Mouse (Mus musculus): ENCODE results near the gene Mutyh.

Gene Mutyh

GRCm38 (mm10) chr4:116807197-116808129 lies at the start of gene Mutyh, which contains the start of gene Toe1:
Gene Mutyh, plus strand, starts transcription at chr4:116807723.
Gene Toe1, minus strand, starts transcription at chr4:116807640.
- peak; percentile 99 for DNase-seq (ENCODE audit: low spot score)

GRCm38 (mm10) chr4:116761914-116762313 lies 45.6 kb upstream of the Mutyh start:
- DNase-seq (ENCODE audit: low spot score) = no peak

- DNase-seq (ENCODE audit: low spot score) = no peak
Observed at GRCm38 (mm10) chr4:116764001-116764400, 43.5 kb upstream of the Mutyh start.

GRCm38 (mm10) chr4:116768510-116768909 lies 39.0 kb upstream of the Mutyh start:
- no peak for DNase-seq (ENCODE audit: low spot score)

- DNase-seq (ENCODE audit: low spot score) = no peak
Observed at GRCm38 (mm10) chr4:116769060-116769459, 38.5 kb upstream of the Mutyh start.

GRCm38 (mm10) chr4:116776391-116776790 lies 31.1 kb upstream of the Mutyh start:
- no peak for DNase-seq (ENCODE audit: low spot score)

GRCm38 (mm10) chr4:116777079-116777478 lies 30.4 kb upstream of the Mutyh start:
- no peak for DNase-seq (ENCODE audit: low spot score)

GRCm38 (mm10) chr4:116780541-116780940 lies 27.0 kb upstream of the Mutyh start:
- DNase-seq (ENCODE audit: low spot score) = no peak

- no peak for DNase-seq (ENCODE audit: low spot score)
Observed at GRCm38 (mm10) chr4:116781366-116781765, 26.2 kb upstream of the Mutyh start.

- no peak for DNase-seq (ENCODE audit: low spot score)
Observed at GRCm38 (mm10) chr4:116782171-116782570, 25.4 kb upstream of the Mutyh start.

- no peak for DNase-seq (ENCODE audit: low spot score)
Observed at GRCm38 (mm10) chr4:116786587-116786986, 20.9 kb upstream of the Mutyh start.

- no peak for DNase-seq (ENCODE audit: low spot score)
Observed at GRCm38 (mm10) chr4:116787985-116788760, 19.4 kb upstream of the Mutyh start.

GRCm38 (mm10) chr4:116788956-116789355 lies 18.6 kb upstream of the Mutyh start:
- DNase-seq (ENCODE audit: low spot score) = peak; percentile 66

- no peak for DNase-seq (ENCODE audit: low spot score)
Observed at GRCm38 (mm10) chr4:116792453-116792852, 15.1 kb upstream of the Mutyh start.

- no peak for DNase-seq (ENCODE audit: low spot score)
Observed at GRCm38 (mm10) chr4:116794273-116794672, 13.2 kb upstream of the Mutyh start.

- no peak for DNase-seq (ENCODE audit: low spot score)
Observed at GRCm38 (mm10) chr4:116796442-116797110, 10.9 kb upstream of the Mutyh start.

GRCm38 (mm10) chr4:116799901-116800300 lies 7.6 kb upstream of the Mutyh start:
- DNase-seq (ENCODE audit: low spot score) = no peak

- no peak for DNase-seq (ENCODE audit: low spot score)
Observed at GRCm38 (mm10) chr4:116811012-116811411, 3.5 kb downstream of the Mutyh start.

- DNase-seq (ENCODE audit: low spot score) = no peak
Observed at GRCm38 (mm10) chr4:116815276-116815675, 7.8 kb downstream of the Mutyh start.

GRCm38 (mm10) chr4:116817486-116817885 lies 10.0 kb downstream of the Mutyh start:
- DNase-seq (ENCODE audit: low spot score) = no peak

- DNase-seq (ENCODE audit: low spot score) = no peak
Observed at GRCm38 (mm10) chr4:116819968-116820901, 12.7 kb downstream of the Mutyh start.

Data from yolk sac, embryonic 10.5 days (tissue).